20 mouse cellular contexts compared by ENCODE assay signal in genomic region chr3:132713913-132714312, GRCm38 (mm10). TPM values are rescaled to one million over a fixed set of nuclear protein-coding genes. Genes with fewer than 3 reads are reported as not detected.
A peak's percentile ranks its signal among the peaks of the same experiment; 100 is the strongest.
DNase-seq lines count a peak whose midpoint lies in the region; ATAC-seq lines count a peak whose summit lies in the region.
"Had no signal": no experiment of that assay in that cellular context is flagged by ENCODE, and none has a peak within 500 bp of the region (broad histone marks: within the 10 kb centered on the region; RNA-seq: fewer than 3 reads in every experiment).

No protein-coding gene starts in this region.

- H3K36me3 ChIP-seq in kidney, embryonic 15.5 days = peaks cover 9% of the 10 kb centered on the region; the same call in 1 of the 2 replicates
- H3K36me3 ChIP-seq in limb, embryonic 15.5 days = peaks cover 7% of the 10 kb centered on the region; the same call in 1 of the 2 replicates
- H3K36me3 ChIP-seq in midbrain, embryonic 11.5 days (ENCODE audit: control insufficient read depth, insufficient read depth, low read length) = no peaks in the 10 kb centered on the region
- H3K36me3 ChIP-seq: neural tube, embryonic 12.5 days had no signal

- H3K4me3 ChIP-seq in kidney, embryonic 15.5 days (replicated peaks) = no peak overlapping the region
- no peak overlapping the region for H3K4me3 ChIP-seq in limb, embryonic 15.5 days
- H3K4me3 ChIP-seq in midbrain, embryonic 11.5 days (ENCODE audit: low read depth, low read length) = no peak overlapping the region
- H3K4me3 ChIP-seq: heart, embryonic 13.5 days; hindbrain, embryonic 13.5 days; layer of hippocampus, adult 2 months; midbrain, embryonic 13.5 days; neural tube, embryonic 12.5 days had no signal

- H3K4me2 ChIP-seq in kidney, embryonic 15.5 days = no peak overlapping the region
- no peak overlapping the region for H3K4me2 ChIP-seq in limb, embryonic 15.5 days
- H3K4me2 ChIP-seq in midbrain, embryonic 11.5 days = no peak overlapping the region
- H3K4me2 ChIP-seq: heart, embryonic 13.5 days; hindbrain, embryonic 13.5 days; liver, embryonic 11.5 days; midbrain, embryonic 13.5 days; neural tube, embryonic 12.5 days had no signal

- H3K4me1 ChIP-seq in kidney, embryonic 15.5 days = no peaks in the 10 kb centered on the region
- H3K4me1 ChIP-seq in limb, embryonic 15.5 days = no peaks in the 10 kb centered on the region
- H3K4me1 ChIP-seq in midbrain, embryonic 11.5 days (ENCODE audit: control insufficient read depth, insufficient read depth, low read length) = no peaks in the 10 kb centered on the region
- H3K4me1 ChIP-seq: heart, embryonic 13.5 days; hindbrain, embryonic 13.5 days; midbrain, embryonic 13.5 days; neural tube, embryonic 12.5 days had no signal

- ATAC-seq in kidney, embryonic 15.5 days (replicated peaks; ENCODE audit: low FRiP score) = peak; percentile 98
- ATAC-seq in limb, embryonic 15.5 days (ENCODE audit: insufficient number of reproducible peaks, low FRiP score, low TSS enrichment, low read depth) = no peak
- no peak for ATAC-seq in midbrain, embryonic 11.5 days (ENCODE audit: low FRiP score)
- ATAC-seq: midbrain, embryonic 13.5 days had no signal

- DNase-seq in kidney, adult 18-20 months = no peak
- DNase-seq in embryo, embryonic 10.5 days (ENCODE audit: low spot score) = peak; percentile 46
- peak; percentile 35 for DNase-seq in forelimb bud, embryonic 11.5 days (ENCODE audit: low read depth, low spot score)
- DNase-seq in cerebellum, adult 11-12 months = no peak
- DNase-seq in midbrain, embryonic 11.5 days (ENCODE audit: low spot score, missing footprints) = no peak
- DNase-seq: adrenal gland, postnatal 36 days; cerebellum, adult 2 months; heart, adult 18-20 months; layer of hippocampus, postnatal 36 days; lung, adult 2 months; right cerebral cortex, adult 18-20 months; thymus, postnatal 36 days had no signal

- H3K27me3 ChIP-seq in kidney, embryonic 15.5 days = no peaks in the 10 kb centered on the region
- H3K27me3 ChIP-seq in limb, embryonic 15.5 days = no peaks in the 10 kb centered on the region
- H3K27me3 ChIP-seq in midbrain, embryonic 11.5 days (ENCODE audit: control insufficient read depth, insufficient read depth, low read length) = no peaks in the 10 kb centered on the region
- H3K27me3 ChIP-seq: heart, embryonic 13.5 days; hindbrain, embryonic 13.5 days; midbrain, embryonic 13.5 days; neural tube, embryonic 12.5 days had no signal

- no peak overlapping the region for H3K9ac ChIP-seq in kidney, embryonic 15.5 days
- no peak overlapping the region for H3K9ac ChIP-seq in limb, embryonic 15.5 days
- no peak overlapping the region for H3K9ac ChIP-seq in midbrain, embryonic 11.5 days (ENCODE audit: low read length)
- H3K9ac ChIP-seq: heart, embryonic 13.5 days; hindbrain, embryonic 13.5 days; midbrain, embryonic 13.5 days; neural tube, embryonic 12.5 days had no signal

- no peak overlapping the region for H3K27ac ChIP-seq in kidney, embryonic 15.5 days
- H3K27ac ChIP-seq in limb, embryonic 15.5 days = peak overlapping the region; percentile 23; the same call in 1 of the 2 replicates
- H3K27ac ChIP-seq in midbrain, embryonic 11.5 days (ENCODE audit: low read depth, low read length) = no peak overlapping the region
- H3K27ac ChIP-seq: heart, embryonic 13.5 days; hindbrain, embryonic 13.5 days; layer of hippocampus, adult 2 months; midbrain, embryonic 13.5 days; neural tube, embryonic 12.5 days had no signal

- no peaks in the 10 kb centered on the region for H3K9me3 ChIP-seq in kidney, embryonic 15.5 days (replicated peaks)
- H3K9me3 ChIP-seq in limb, embryonic 15.5 days = no peaks in the 10 kb centered on the region
- H3K9me3 ChIP-seq in midbrain, embryonic 11.5 days (ENCODE audit: control insufficient read depth, low read length) = no peaks in the 10 kb centered on the region
- H3K9me3 ChIP-seq: heart, embryonic 13.5 days; hindbrain, embryonic 13.5 days; midbrain, embryonic 13.5 days; neural tube, embryonic 12.5 days had no signal

- 27% methylated on average over 5 of the region's 5 CpGs for WGBS in kidney, embryonic 15.5 days
- WGBS in limb, embryonic 15.5 days = 32% methylated on average over 5 of the region's 5 CpGs
- WGBS in midbrain, embryonic 11.5 days = 87% methylated on average over 5 of the region's 5 CpGs

RNA-seq across cellular contexts. Expression of gene Aimp1, which starts 29.7 kb away (rescaled TPM):
- polyA plus RNA-seq in kidney, embryonic 15.5 days (2015; fragmentation: Nextera tagmentation; extraction: Ambion mirVana) = 69.2 and 70.5 TPM in 2 replicates
- 70.9 and 71.6 TPM in 2 replicates for polyA plus RNA-seq in limb, embryonic 15.5 days (2015; fragmentation: Nextera tagmentation; extraction: Ambion mirVana)
- 87.0 and 94.1 TPM in 2 replicates for polyA plus RNA-seq in midbrain, embryonic 11.5 days (2014; fragmentation: Nextera tagmentation; extraction: Ambion mirVana)

RNA-seq across cellular contexts. Expression of gene Tbck, which starts 30.0 kb away (rescaled TPM):
- polyA plus RNA-seq in kidney, embryonic 15.5 days (2015; fragmentation: Nextera tagmentation; extraction: Ambion mirVana) = 22.6 and 23.5 TPM in 2 replicates
- polyA plus RNA-seq in limb, embryonic 15.5 days (2015; fragmentation: Nextera tagmentation; extraction: Ambion mirVana) = 25.4 and 26.5 TPM in 2 replicates
- polyA plus RNA-seq in midbrain, embryonic 11.5 days (2014; fragmentation: Nextera tagmentation; extraction: Ambion mirVana) = 23.1 and 27.4 TPM in 2 replicates

Comparison
In these comparisons a context has a peak if more than half of its experiments do, and no peak if none do; other contexts are left out.
1. DNase-seq: peak in embryo, embryonic 10.5 days (single experiment) and forelimb bud, embryonic 11.5 days (single experiment); none in kidney, adult 18-20 months (single experiment), cerebellum, adult 11-12 months (single experiment) and midbrain, embryonic 11.5 days (single experiment).